Mouse (Mus musculus) embryonic facial prominence, embryonic 13.5 days (tissue): ENCODE results near the gene Myt1. TPM values are rescaled to one million over a fixed set of nuclear protein-coding genes. Genes with fewer than 3 reads are reported as not detected.

Experiments
- ATAC-seq: fragments of 200-750 bp; cut with Nextera tagmentation; 2 replicates; pipeline ENCODE4 v1.8.0; 2017; ENCODE audit warnings: low read depth; ENCODE audit not compliant: insufficient number of reproducible peaks, insufficient read depth, low FRiP score, low TSS enrichment
- H3K27ac ChIP-seq: fragments of 300-500 bp; sonication (generic); 2 replicates; pipeline ENCODE4 v1.5.1; 2015; ENCODE audit warnings: moderate library complexity, mild to moderate bottlenecking, inconsistent platforms
- H3K27me3 ChIP-seq: fragments of 300-500 bp; sonication (generic); 2 replicates; pipeline ENCODE4 v1.6.1; 2015; ENCODE audit warnings: mild to moderate bottlenecking, inconsistent platforms
- H3K36me3 ChIP-seq: fragments of 300-500 bp; sonication (generic); 2 replicates; pipeline ENCODE4 v1.6.1; 2015; ENCODE audit warnings: mild to moderate bottlenecking, inconsistent platforms
- H3K4me1 ChIP-seq: fragments of 300-500 bp; sonication (generic); 2 replicates; pipeline ENCODE4 v1.6.1; 2015; ENCODE audit warnings: inconsistent platforms
- H3K4me2 ChIP-seq: fragments of 300-500 bp; sonication (generic); 2 replicates; pipeline ENCODE4 v1.6.1; 2015; ENCODE audit warnings: moderate library complexity, mild to moderate bottlenecking, inconsistent platforms
- H3K4me3 ChIP-seq: fragments of 300-500 bp; sonication (generic); 2 replicates; pipeline ENCODE4 v1.5.1; 2015; ENCODE audit warnings: mild to moderate bottlenecking, inconsistent platforms
- H3K9ac ChIP-seq: fragments of 300-500 bp; sonication (generic); 2 replicates; pipeline ENCODE4 v1.6.1; 2015; ENCODE audit warnings: mild to moderate bottlenecking, inconsistent platforms
- H3K9me3 ChIP-seq: fragments of 300-500 bp; sonication (generic); 2 replicates; pipeline ENCODE4 v1.6.1; 2016; ENCODE audit warnings: inconsistent platforms
- WGBS: fragments of 180-500 bp; shearing (Covaris S2); methylation state at CpG from one replicate; pipeline ENCODE4 v1.1.7; 2015; ENCODE audit warnings: mixed read lengths; 5-methylcytosine and 5-hydroxymethylcytosine counted together
- polyA plus RNA-seq: library from polyadenylated mRNA; unstranded; fragments of >200 nt; fragmentation: Nextera tagmentation; extraction: Ambion mirVana; gene quantifications from 2 replicates; pipeline ENCODE4 v1.2.1, GENCODE M21; 2015

The Myt1 gene
- polyA plus RNA-seq: 0.77 and 0.79 TPM in 2 replicates

DNA sequence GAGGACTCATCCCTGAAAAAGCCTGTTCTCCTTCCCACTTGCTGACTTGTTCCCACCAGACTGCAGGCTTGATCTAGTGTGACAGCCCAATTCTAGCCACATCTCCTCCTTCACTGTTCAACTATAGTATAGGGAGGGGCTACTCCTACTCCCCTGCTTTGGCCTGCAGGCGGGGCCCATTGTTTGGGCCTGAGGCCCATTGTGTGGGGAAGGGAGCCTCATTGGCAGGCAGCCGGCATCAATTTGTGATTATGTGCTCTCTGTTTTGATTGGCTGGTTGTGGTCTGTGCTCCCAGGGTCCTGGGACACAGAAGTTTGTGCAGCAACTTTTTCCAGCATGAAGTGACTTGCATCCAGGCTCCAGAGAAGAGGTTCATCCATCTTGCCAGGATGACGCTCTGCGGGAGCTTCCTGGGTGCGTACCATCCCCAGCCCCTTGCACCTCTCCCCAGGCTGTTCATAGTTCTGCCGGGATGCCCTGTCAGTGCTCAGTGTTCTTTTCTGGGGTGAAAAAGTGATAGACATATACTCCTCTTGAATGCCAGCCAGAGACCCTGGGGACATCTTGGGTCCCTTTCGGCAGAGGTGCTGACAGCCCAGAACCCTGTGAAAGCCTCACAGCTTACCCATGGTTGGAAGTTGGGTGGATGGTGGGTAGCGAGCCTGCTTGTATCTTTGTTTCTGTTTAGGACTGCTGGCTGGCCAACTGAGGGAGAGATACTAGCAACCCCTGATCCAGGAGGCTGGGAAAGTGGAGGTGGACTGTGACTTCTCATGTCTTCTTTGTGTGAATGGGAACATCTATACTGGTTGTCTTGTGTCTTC lies at the start of gene Myt1:
TSS of gene Myt1 (plus strand) at position 327 of the 825 bp plus-strand sequence.
- Histone ChIP-seq H3K27ac (no peak within 1 kb of the TSS), H3K27me3 (peaks cover 16% of the 10 kb centered on the region; the same call in 1 of the 2 replicates), H3K4me1 (peaks cover 13% of the 10 kb centered on the region; the same call in 1 of the 2 replicates), H3K36me3 (no peaks in the 10 kb centered on the region), H3K9me3 (no peaks in the 10 kb centered on the region), H3K9ac (no peak within 1 kb of the TSS), H3K4me2 (peak within 1 kb of the TSS; percentile 15; the same call in 1 of the 2 replicates), H3K4me3 (no peak within 1 kb of the TSS)
- ATAC-seq: no peak; the same call in 1 of the 2 replicates
- 26% methylated on average over 8 of the region's 8 CpGs for WGBS

DNA sequence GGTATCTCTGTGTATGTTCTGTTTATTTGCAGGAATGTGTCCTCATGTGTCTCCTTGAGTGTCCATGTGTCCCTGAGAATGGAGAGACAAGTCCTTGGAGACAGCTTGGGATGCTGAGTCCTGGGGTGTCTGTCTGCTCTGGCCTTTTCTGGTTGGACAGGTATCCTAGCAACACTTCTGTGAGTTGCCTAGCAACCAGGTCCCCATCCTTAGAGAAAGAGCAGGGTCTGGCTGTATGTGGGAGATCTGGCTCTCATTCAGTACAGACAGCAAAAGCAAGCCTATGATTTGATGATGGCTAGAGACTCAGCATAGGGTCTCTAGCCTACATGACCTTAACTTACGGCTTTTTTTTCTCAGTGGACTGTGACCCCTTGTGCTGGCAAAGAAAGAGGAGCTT lies 49.4 kb upstream of the Myt1 start:
- no peak overlapping the region for H3K4me3 ChIP-seq
- no peak overlapping the region for H3K4me2 ChIP-seq
- H3K27me3 ChIP-seq: no peaks in the 10 kb centered on the region
- WGBS: 84% methylated on average over 1 of the region's 1 CpGs
- no peak overlapping the region for H3K27ac ChIP-seq
- no peak overlapping the region for H3K9ac ChIP-seq
- no peaks in the 10 kb centered on the region for H3K9me3 ChIP-seq
- ATAC-seq: no peak
- H3K36me3 ChIP-seq: no peaks in the 10 kb centered on the region
- H3K4me1 ChIP-seq: 0 out of 2 replicates have a peak, but pooled peaks cover 8% of the 10 kb centered on the region

DNA sequence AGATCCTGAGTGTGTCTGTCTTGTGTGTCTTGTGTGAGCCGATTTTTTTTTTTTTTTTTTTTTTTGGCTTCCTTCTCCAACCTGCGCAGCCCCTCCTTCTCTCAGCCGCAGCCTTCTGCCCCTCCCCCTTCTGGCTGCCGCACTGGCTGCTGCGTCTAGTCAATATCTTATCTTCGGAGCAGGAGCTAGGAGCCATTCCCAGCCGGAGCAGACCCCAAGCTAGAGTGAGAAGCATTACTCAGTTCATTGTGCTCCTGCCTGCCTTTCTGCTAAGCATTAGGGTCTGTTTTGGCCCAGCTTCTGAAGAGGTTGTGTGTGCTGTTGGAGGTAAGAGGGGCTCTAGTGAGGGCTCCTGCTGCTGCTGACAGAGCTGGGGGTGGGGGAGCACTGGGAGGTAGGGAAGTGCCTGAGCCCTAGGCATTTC lies 48.2 kb upstream of the Myt1 start, which contains the start of gene Oprl1:
TSS of gene Oprl1 (plus strand) at position 114 of the 424 bp plus-strand sequence.
- ATAC-seq: 0 out of 2 replicates have a peak, but pooled peaks have one; percentile 20
- Histone ChIP-seq H3K4me2 (peak within 1 kb of the TSS; percentile 54), H3K36me3 (no peaks in the 10 kb centered on the region), H3K4me1 (0 out of 2 replicates have a peak, but pooled peaks cover 8% of the 10 kb centered on the region), H3K27ac (no peak within 1 kb of the TSS), H3K4me3 (peak within 1 kb of the TSS; percentile 31), H3K9ac (peak within 1 kb of the TSS; percentile 46), H3K9me3 (no peaks in the 10 kb centered on the region), H3K27me3 (no peaks in the 10 kb centered on the region)
- 0% methylated on average over 7 of the region's 7 CpGs for WGBS

DNA sequence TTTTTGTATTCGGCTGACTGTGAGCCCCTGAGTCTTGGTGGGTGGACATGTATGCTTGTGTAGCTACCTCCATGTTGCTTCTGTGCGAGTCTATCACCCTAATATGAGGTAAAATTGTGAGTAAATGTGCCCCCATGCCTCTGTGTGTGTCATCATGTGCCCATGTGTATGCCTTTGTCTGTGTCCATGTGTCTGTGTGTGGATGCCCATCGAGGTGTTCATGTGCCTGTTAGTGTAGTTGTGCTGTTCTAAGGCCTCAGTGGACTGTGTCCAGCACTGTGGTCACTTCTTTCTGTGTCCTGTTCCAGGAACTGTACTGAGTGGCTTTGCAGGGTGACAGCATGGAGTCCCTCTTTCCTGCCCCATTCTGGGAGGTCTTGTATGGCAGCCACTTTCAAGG lies 47.8 kb upstream of the Myt1 start:
- no peak overlapping the region for H3K27ac ChIP-seq
- H3K4me1 ChIP-seq: 0 out of 2 replicates have a peak, but pooled peaks cover 8% of the 10 kb centered on the region
- peak overlapping the region; percentile 46 for H3K9ac ChIP-seq
- no peaks in the 10 kb centered on the region for H3K27me3 ChIP-seq
- peak overlapping the region; percentile 31 for H3K4me3 ChIP-seq
- H3K36me3 ChIP-seq: no peaks in the 10 kb centered on the region
- no peak for ATAC-seq
- 67% methylated on average over 3 of the region's 3 CpGs for WGBS
- no peaks in the 10 kb centered on the region for H3K9me3 ChIP-seq
- peak overlapping the region; percentile 54 for H3K4me2 ChIP-seq

DNA sequence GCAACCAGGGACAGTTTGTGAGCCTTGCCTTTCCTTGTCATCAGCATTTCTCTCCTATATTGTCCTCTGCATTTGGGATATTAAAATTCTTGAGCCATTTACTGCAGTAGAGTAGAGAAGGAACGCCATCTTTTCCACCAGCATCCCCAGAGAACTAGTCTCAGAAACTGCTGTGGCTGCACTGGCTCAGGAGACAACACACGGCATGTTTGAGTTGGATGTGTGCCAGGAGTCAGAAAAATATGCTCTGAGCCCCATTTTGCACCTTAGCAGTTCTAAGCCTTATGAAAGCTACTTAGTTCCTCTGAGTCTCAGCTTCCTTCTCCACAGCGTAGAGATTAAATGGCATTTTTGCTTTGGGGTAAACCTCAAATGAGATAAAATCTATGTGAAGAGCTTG lies 46.1 kb upstream of the Myt1 start:
- H3K27ac ChIP-seq: no peak overlapping the region
- no peak overlapping the region for H3K9ac ChIP-seq
- no peak overlapping the region for H3K4me3 ChIP-seq
- no peaks in the 10 kb centered on the region for H3K36me3 ChIP-seq
- H3K9me3 ChIP-seq: no peaks in the 10 kb centered on the region
- H3K27me3 ChIP-seq: no peaks in the 10 kb centered on the region
- H3K4me1 ChIP-seq: 0 out of 2 replicates have a peak, but pooled peaks cover 8% of the 10 kb centered on the region
- H3K4me2 ChIP-seq: no peak overlapping the region
- no peak for ATAC-seq
- 45% methylated on average over 3 of the region's 3 CpGs for WGBS

DNA sequence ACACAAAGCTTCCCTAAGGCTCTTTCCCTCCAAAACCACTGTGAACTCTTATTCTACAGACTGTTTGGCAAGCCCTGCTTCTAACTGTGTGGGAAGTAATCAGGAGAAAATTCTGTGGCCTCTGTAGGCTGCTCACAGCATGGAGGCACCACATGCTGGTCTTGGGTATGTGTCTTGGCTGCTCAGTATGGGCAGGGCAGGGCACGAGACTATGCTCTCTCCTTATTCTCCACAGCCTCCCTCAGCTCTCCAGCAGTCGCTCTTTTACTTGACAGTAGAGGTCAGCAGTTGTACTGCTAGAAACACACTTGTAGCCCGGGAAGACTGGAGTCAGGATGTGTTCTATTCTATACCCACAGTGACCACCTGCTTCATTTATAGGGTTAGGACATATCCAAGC lies 43.1 kb upstream of the Myt1 start:
- Histone ChIP-seq H3K27me3 (no peaks in the 10 kb centered on the region; the same call in 1 of the 2 replicates), H3K36me3 (no peaks in the 10 kb centered on the region), H3K9me3 (no peaks in the 10 kb centered on the region), H3K4me2 (no peak overlapping the region), H3K4me1 (0 out of 2 replicates have a peak, but pooled peaks cover 4% of the 10 kb centered on the region), H3K9ac (no peak overlapping the region), H3K27ac (no peak overlapping the region), H3K4me3 (no peak overlapping the region)
- no peak for ATAC-seq
- 41% methylated on average over 3 of the region's 3 CpGs for WGBS

DNA sequence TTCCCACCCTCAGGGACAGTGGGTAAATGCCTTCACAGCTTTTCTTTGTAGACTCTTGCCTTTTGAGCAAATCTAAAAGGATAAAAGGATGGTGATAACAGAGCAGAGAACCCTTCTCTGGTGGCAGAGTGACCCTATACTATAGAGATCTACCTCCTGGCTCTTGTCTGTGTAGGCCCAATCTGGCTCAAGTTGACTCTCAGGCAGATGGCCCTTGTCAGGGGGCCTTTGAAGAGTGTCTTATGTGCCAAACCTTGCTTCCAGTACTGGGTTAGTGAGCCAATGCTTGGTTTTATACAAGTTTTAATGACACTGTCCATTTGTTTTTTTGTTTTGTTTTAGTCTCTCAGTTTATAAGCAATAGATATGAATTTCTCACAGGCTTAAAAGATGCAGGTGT lies 41.9 kb upstream of the Myt1 start:
- no peak overlapping the region for H3K4me2 ChIP-seq
- no peak overlapping the region for H3K4me3 ChIP-seq
- no peaks in the 10 kb centered on the region; the same call in 1 of the 2 replicates for H3K27me3 ChIP-seq
- no peaks in the 10 kb centered on the region for H3K36me3 ChIP-seq
- no peak overlapping the region for H3K9ac ChIP-seq
- no peaks in the 10 kb centered on the region for H3K9me3 ChIP-seq
- ATAC-seq: no peak
- no peaks in the 10 kb centered on the region for H3K4me1 ChIP-seq
- H3K27ac ChIP-seq: no peak overlapping the region

DNA sequence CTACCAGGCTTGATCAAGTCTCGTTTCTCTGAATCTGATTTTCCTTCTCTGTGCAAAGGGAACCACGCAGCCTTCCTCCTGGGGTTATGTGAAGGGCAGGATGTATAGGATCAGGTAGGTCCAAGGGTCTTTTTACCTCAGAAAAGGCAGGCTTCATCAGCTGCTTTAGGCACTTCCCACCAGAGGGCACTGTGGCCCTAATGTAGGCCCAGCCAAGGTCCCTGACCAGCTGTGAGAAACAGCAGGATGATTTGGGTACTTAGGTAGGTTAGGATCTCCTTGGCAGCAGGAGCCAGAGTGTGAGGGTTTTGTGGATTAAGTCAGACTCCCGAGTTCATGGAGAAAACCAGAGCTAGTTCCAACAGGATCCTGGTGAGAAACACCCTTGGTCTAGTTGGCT lies 40.9 kb upstream of the Myt1 start:
- Histone ChIP-seq H3K27me3 (no peaks in the 10 kb centered on the region; the same call in 1 of the 2 replicates), H3K4me2 (no peak overlapping the region), H3K4me1 (no peaks in the 10 kb centered on the region), H3K27ac (no peak overlapping the region), H3K9ac (no peak overlapping the region), H3K36me3 (no peaks in the 10 kb centered on the region), H3K9me3 (no peaks in the 10 kb centered on the region), H3K4me3 (no peak overlapping the region)
- no peak for ATAC-seq
- 9% methylated on average over 3 of the region's 3 CpGs for WGBS

DNA sequence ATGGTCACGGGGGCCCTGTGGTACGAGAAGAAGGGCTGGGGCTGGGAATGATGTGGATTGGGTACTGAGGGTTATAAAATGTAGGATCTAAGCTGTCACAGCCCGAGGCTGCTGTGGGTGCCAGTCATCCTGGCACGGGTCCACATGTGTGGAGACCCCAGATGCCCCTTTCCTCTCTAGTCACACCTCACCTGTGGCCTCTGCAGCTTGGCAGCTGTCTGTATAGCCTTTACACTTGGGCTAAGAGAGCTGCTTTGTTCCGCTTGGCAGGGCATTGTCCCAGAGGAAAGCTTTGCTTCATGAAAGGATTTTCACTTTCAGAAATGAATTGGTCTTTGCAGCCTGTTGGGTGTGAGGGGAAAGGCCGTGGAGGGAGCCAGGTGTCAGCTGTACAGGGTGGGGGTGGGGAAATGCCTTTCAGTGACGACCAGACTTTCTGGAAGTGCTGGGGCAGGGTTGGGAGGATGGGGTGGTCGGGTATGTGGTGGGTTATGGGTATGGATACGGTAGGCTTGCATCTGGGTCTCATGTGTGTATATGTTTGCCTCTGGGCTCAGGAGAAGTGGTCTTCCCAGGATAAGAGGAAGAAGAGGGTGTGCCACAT lies 35.4 kb upstream of the Myt1 start:
- H3K27ac ChIP-seq: no peak overlapping the region
- H3K27me3 ChIP-seq: no peaks in the 10 kb centered on the region; the same call in 1 of the 2 replicates
- no peak overlapping the region for H3K4me3 ChIP-seq
- whole genome bisulfite sequencing: 51% methylated on average over 9 of the region's 9 CpGs
- no peaks in the 10 kb centered on the region for H3K4me1 ChIP-seq
- no peak overlapping the region for H3K9ac ChIP-seq
- no peaks in the 10 kb centered on the region for H3K36me3 ChIP-seq
- no peak overlapping the region for H3K4me2 ChIP-seq
- no peak for ATAC-seq
- H3K9me3 ChIP-seq: no peaks in the 10 kb centered on the region

DNA sequence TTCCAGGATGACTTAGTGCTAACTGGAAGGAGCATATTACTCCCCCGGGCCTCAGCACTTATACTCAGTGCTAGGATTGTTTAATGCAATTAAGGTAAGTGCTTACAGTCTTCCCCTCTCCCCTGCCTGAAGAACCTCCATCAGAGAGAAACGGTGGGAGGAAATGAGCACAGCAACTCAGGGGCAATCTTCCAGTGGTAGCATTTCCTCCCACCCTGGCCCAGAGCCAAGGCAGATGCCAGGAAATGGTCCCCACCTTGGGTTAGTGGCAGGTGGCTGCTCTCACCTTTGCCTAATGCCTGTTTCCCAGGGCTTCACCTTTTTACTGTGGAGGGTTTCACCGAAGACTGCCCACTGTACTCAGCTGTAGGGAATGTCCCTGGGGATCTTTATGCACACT lies 33.1 kb upstream of the Myt1 start:
- no peak overlapping the region for H3K27ac ChIP-seq
- 44% methylated on average over 3 of the region's 3 CpGs for WGBS
- no peaks in the 10 kb centered on the region for H3K4me1 ChIP-seq
- no peak overlapping the region for H3K9ac ChIP-seq
- H3K9me3 ChIP-seq: no peaks in the 10 kb centered on the region
- no peak overlapping the region for H3K4me2 ChIP-seq
- no peak overlapping the region for H3K4me3 ChIP-seq
- H3K36me3 ChIP-seq: no peaks in the 10 kb centered on the region
- no peak for ATAC-seq
- no peaks in the 10 kb centered on the region for H3K27me3 ChIP-seq

DNA sequence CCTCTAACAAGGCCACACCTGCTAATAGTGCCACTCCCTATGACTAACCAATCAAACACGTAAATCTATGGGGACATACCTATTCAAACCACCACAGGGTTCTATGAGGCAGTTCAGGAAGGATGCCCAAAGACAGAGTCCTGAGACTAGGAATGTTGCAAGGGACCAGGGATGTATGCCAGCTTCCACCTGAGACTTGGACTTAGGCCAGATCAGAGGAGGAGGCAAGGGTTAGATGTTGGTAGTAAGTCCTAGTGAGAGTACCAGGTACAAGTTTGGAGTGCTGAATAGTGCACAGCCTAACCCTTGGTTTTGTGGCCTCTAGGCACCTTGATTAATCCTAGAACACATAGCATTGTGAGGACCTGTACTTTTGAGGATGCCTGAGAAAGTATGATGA lies 10.5 kb upstream of the Myt1 start:
- 81% methylated on average over 1 of the region's 1 CpGs for WGBS
- H3K27me3 ChIP-seq: no peaks in the 10 kb centered on the region
- no peaks in the 10 kb centered on the region for H3K36me3 ChIP-seq
- H3K27ac ChIP-seq: no peak overlapping the region
- ATAC-seq: no peak
- H3K4me1 ChIP-seq: no peaks in the 10 kb centered on the region
- no peak overlapping the region for H3K9ac ChIP-seq
- no peaks in the 10 kb centered on the region for H3K9me3 ChIP-seq
- no peak overlapping the region for H3K4me3 ChIP-seq
- no peak overlapping the region for H3K4me2 ChIP-seq
